Mouse (Mus musculus) gonadal fat pad, adult 2 months (tissue): ENCODE data around the gene Sec14l5. TPM values are rescaled to one million over a fixed set of nuclear protein-coding genes. Genes with fewer than 3 reads are reported as not detected.
"Not testable (repeated sequence)": the region's sequence is repeated elsewhere in the genome, so short reads cannot be mapped to it uniquely, and the experiment has no call there.

Source experiments
- DNase-seq: peaks from one replicate; pipeline ENCODE4 v3.0.0-alpha.2; 2012; ENCODE audit warnings: low read depth
- polyA plus RNA-seq: library from polyadenylated mRNA; depleted of rRNA; stranded (reverse); fragments of >200 nt; gene quantifications from 2 replicates; pipeline ENCODE4 v1.2.3, GENCODE M21; 2012; rRNA removed

Gene Sec14l5
- polyA plus RNA-seq, 1 experiment, result 0.68 TPM

DNA sequence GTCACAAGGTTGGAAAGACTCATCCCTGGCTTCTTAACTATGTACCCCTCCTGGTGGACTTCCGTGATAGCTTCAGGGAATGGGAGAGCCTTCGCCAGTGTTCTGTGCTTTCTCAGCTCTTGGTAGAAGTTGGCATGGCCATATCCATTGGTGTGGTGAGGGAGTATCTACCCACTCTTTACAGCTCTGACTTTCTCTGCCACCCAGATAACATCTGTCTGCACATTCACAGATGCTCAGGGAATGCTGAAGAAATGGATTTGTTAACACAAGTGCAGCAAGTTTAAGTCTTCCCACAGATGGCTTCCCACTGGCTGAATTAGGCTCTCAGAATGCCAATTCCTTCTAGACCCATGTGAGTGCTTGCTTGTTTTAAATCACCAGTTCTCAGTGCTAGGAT, 67.2 kb downstream of the Sec14l5 start:
- DNase-seq, result no peak

DNA sequence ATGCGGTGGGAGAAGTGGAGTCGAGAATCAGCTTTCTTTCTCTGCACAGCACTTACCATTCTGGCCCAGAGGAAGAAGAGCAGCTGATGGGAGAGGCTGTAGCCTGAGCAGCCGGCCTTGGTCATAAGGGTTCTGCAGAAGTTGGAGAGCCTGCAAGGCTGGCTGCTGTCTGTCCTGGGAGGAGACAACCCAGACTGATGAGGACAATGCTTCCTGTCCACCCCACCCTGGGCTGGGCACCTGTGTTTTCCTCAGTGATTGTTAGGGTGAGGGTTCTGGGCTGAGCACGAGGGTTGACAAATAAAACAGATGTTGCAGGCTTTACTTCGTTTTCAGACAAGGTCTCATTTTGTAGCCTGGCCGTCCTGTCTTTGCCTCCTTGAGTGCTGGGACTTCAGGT, 69.8 kb downstream of the Sec14l5 start:
- DNase-seq, result no peak

DNA sequence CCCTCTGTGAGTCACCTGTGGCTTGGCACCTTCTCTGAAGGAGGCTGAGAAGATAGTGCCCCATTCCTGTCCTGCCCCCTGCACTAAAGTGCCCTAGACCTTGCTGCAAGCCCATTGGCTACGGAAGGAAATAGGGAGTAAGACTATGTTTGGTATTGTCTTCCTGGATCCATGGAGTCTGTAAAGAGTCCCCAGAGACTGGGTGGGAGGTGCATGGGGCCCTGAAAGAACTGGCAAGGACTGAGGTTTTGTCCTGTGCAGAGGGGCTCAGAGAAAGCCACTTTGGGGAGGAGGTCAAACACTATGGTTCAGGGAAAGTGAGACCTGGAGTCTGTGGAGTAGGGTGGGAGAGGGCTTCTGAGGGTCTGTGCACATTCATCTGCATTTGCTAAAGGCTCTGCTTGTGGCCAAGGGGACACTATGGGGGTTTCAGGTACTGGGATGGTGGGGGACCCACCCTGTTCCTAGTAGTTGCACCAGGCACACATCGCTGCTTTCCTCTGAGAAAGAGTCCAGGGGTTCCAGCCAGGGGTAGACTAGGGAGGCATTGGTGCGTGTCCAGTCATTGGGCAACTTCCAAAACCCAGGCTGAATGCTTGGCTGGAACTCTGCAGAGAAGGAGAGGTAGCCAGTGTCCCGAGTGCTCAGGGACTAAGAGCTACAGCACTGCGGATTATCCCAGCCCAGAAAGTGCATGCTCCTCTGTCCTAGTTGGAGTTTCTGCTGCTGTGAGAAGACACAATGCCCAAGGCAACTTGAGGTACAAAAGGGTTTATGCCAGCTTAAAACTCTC, 70.6 kb downstream of the Sec14l5 start:
- DNase-seq, result no peak

DNA sequence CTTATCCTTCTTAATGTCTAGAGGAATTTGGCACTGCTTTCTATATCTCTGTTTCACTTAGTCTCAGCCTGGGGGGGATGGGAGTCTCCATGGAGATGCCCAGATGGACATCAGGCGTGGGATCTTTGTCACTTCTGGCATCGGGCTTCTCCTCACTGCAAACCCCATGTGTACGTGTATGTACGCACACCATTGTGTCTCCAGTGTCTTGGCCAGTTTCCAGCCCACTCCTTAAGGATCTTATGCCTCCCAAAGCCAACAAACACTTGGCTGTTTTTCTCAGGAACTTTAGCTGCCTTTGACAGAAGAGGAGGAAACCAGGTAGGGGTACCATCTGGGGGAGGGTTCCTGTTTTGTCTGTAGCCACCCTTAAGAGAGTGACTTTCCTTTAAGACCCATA, 74.5 kb downstream of the Sec14l5 start:
- no peak for DNase-seq

DNA sequence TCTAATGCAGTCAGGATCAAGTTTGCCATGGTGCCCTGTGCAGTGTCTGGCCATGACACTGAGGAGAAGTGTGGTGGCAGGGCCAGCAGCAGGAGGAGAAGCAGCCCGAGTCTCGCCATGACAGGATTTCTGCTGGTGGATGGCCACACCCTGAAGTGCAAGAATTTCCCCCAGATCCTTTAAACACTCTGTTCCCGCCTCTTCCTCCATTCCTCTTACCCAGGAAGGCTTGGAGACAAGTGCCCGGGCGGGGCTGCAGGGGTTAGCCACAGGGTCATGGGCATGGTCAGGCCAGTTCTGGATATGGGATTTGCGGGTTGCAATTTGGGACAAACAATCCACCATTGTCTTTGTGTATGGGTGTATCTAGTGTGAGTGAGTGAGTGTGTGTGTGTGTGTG, 75.2 kb downstream of the Sec14l5 start, which contains the start of gene AU021092:
TSS of gene AU021092 (minus strand) at position 160 of the 400 bp plus-strand sequence.
- no peak for DNase-seq

GRCm38 (mm10) chr16:5226534-5226933, 79.6 kb downstream of the Sec14l5 start:
- DNase-seq, result not testable (repeated sequence)

GRCm38 (mm10) chr16:5227501-5227900, 80.6 kb downstream of the Sec14l5 start:
- not testable (repeated sequence) for DNase-seq

GRCm38 (mm10) chr16:5228103-5228502, 81.2 kb downstream of the Sec14l5 start:
- not testable (repeated sequence) for DNase-seq

DNA sequence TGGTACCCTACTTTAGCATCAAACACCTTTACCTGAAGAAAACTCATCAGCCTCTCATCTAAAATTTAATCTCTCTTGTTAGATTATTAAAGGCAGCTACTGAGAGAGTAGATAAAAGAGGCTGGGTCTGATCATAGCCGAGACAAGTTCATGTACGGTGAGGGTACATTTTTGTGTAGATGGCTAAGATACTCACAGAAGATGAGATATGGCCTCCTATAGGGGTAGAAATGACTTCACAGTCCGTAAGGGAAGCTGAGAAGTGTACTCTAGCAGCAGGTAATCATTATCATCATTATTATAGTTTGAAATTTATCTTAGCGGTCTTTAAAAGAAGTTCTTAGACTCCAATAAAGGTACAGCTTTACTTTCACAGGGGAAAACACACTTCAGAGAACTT, 86.1 kb downstream of the Sec14l5 start:
- DNase-seq, result no peak

GRCm38 (mm10) chr16:5233418-5234313, 86.8 kb downstream of the Sec14l5 start, which contains the start of gene Alg1:
Gene Alg1, plus strand, starts transcription at chr16:5233621.
- peak; percentile 75 for DNase-seq

Other genes with a start within 250 kb of the Sec14l5 start
- gene Nudt16l1, start 208.3 kb upstream of the Sec14l5 start, polyA plus RNA-seq, result 89.6 and 113 TPM in 2 replicates
- 48.1 and 58.8 TPM in 2 replicates for gene Anks3, start 182.9 kb upstream of the Sec14l5 start, polyA plus RNA-seq
- gene Sept12, start 149.3 kb upstream of the Sec14l5 start, polyA plus RNA-seq, result 1.1 and 2.1 TPM in 2 replicates
- 73.8 and 89.8 TPM in 2 replicates for gene Smim22, start 139.8 kb upstream of the Sec14l5 start, polyA plus RNA-seq
- gene Rogdi, start 133.6 kb upstream of the Sec14l5 start, polyA plus RNA-seq, result 161 and 182 TPM in 2 replicates
- gene Glyr1, start 97.2 kb upstream of the Sec14l5 start, polyA plus RNA-seq, result 68.0 and 80.6 TPM in 2 replicates
- 32.0 and 38.2 TPM in 2 replicates for gene Ubn1, start 97.1 kb upstream of the Sec14l5 start, polyA plus RNA-seq
- 4.3 and 9.2 TPM in 2 replicates for gene Ppl, start 14.7 kb upstream of the Sec14l5 start, polyA plus RNA-seq
- gene Nagpa, start 56.9 kb downstream of the Sec14l5 start, polyA plus RNA-seq, result 27.7 and 28.6 TPM in 2 replicates
- gene AU021092, start 75.2 kb downstream of the Sec14l5 start, polyA plus RNA-seq, result 13.1 and 15.2 TPM in 2 replicates
- 59.8 and 67.9 TPM in 2 replicates for gene Alg1, start 86.5 kb downstream of the Sec14l5 start, polyA plus RNA-seq
- 69.7 and 80.6 TPM in 2 replicates for gene Eef2kmt, start 108.9 kb downstream of the Sec14l5 start, polyA plus RNA-seq